Comparison of ENCODE assay signal across 26 mouse cellular contexts in the genomic region with DNA sequence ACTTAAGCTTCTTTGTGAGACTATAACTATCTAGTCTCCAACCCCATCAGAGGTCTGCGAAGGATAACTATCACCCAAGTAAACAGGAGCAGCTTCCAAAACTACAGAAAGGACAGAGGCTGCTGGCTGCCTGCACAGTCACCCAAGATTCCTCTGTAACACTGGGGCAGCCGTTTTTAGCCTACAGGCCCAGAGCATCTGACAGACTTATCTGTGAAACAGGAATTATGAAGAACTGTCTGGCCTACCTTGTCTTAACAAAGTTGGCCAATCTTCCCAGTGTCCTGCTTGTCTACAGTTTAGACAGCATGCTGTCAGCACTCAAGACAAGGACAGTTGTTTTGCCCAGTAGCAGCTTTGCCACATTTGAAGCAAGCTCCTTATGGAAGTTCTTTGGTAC. TPM values are rescaled to one million over a fixed set of nuclear protein-coding genes. Genes with fewer than 3 reads are reported as not detected.
DNase-seq lines count a peak whose midpoint lies in the region; ATAC-seq and TF ChIP-seq lines count a peak whose summit lies in the region.
"Had no signal": no experiment of that assay in that cellular context is flagged by ENCODE, and none has a peak within 500 bp of the region (broad histone marks: within the 10 kb centered on the region; RNA-seq: fewer than 3 reads in every experiment).

No protein-coding gene starts in this region.

- H3K36me3 ChIP-seq in heart, adult 2 months (ENCODE audit: control insufficient read depth, insufficient read depth, low read length), result no peaks in the 10 kb centered on the region
- no peaks in the 10 kb centered on the region for H3K36me3 ChIP-seq in liver, adult 2 months (ENCODE audit: control insufficient read depth, insufficient read depth, low read length)
- no peaks in the 10 kb centered on the region for H3K36me3 ChIP-seq in liver, postnatal 0 days (replicated peaks; ENCODE audit: insufficient read depth, low read length)
- H3K36me3 ChIP-seq: embryonic facial prominence, embryonic 15.5 days; forebrain, embryonic 10.5 days; heart, embryonic 15.5 days; hindbrain, embryonic 12.5 days had no signal

- DNase-seq in cerebellum, adult 2 months, result peak; percentile 1 to 16
- DNase-seq in cerebellum, postnatal 4 days (ENCODE audit: low spot score in 2 of 2), result no peak
- DNase-seq in heart, adult 2 months, result peak in 1 of 2 experiments; percentile 23
- DNase-seq in heart, postnatal 14 days, result no peak
- no peak for DNase-seq in liver, adult 2 months (ENCODE audit: extremely low read depth, low read depth, low spot score)
- DNase-seq in liver, postnatal 0 days, result no peak
- DNase-seq: adrenal gland, postnatal 10 days; embryo, embryonic 11 days; gastrocnemius, adult 2 months; gastrocnemius, postnatal 25 days had no signal

- H3K27ac ChIP-seq in cerebellum, adult 2 months (ENCODE audit: insufficient read depth, low read length), result no peak overlapping the region
- peak overlapping the region; percentile 32 for H3K27ac ChIP-seq in heart, adult 2 months
- 0 out of 2 replicates have a peak overlapping the region, but pooled peaks have one; percentile 20 for H3K27ac ChIP-seq in liver, adult 2 months (replicated peaks; ENCODE audit: insufficient read depth, low read depth, low read length)
- no peak overlapping the region for H3K27ac ChIP-seq in liver, postnatal 0 days (ENCODE audit: low read depth)
- H3K27ac ChIP-seq: embryonic facial prominence, embryonic 15.5 days; forebrain, embryonic 10.5 days; gastrocnemius, adult 2 months; heart, embryonic 15.5 days; hindbrain, embryonic 12.5 days had no signal

- H3K4me3 ChIP-seq in cerebellum, adult 2 months (replicated peaks; ENCODE audit: insufficient read depth, low read depth, low read length), result no peak overlapping the region
- no peak overlapping the region for H3K4me3 ChIP-seq in heart, adult 2 months
- H3K4me3 ChIP-seq in liver, adult 2 months (ENCODE audit: insufficient read depth, low read depth, low read length), result no peak overlapping the region
- no peak overlapping the region for H3K4me3 ChIP-seq in liver, postnatal 0 days (ENCODE audit: low read depth, low read length)
- H3K4me3 ChIP-seq: embryonic facial prominence, embryonic 15.5 days; erythroblast, embryonic 14.5 days; forebrain, embryonic 10.5 days; gastrocnemius, adult 2 months; heart, embryonic 15.5 days; hindbrain, embryonic 12.5 days had no signal

- no peak for TF ChIP-seq EP300 in heart, adult 2 months (IDR thresholded peaks at IDR 0.05; ENCODE audit: insufficient read depth, low read depth, low read length)
- no peak for TF ChIP-seq EP300 in liver, postnatal 0 days (IDR thresholded peaks at IDR 0.05; ENCODE audit: low read depth)

- H3K4me1 ChIP-seq in cerebellum, adult 2 months (ENCODE audit: control insufficient read depth, insufficient read depth, low read length), result peaks cover 39% of the 10 kb centered on the region
- H3K4me1 ChIP-seq in heart, adult 2 months (ENCODE audit: control insufficient read depth, insufficient read depth, low read length), result peaks cover 2% of the 10 kb centered on the region; the same call in 1 of the 2 replicates
- H3K4me1 ChIP-seq in liver, adult 2 months (ENCODE audit: control insufficient read depth, insufficient read depth, low read length), result peaks cover 9% of the 10 kb centered on the region
- peaks cover 5% of the 10 kb centered on the region; the same call in 1 of the 2 replicates for H3K4me1 ChIP-seq in liver, postnatal 0 days (ENCODE audit: insufficient read depth)
- H3K4me1 ChIP-seq: embryonic facial prominence, embryonic 15.5 days had no signal

- H3K9me3 ChIP-seq in liver, postnatal 0 days (ENCODE audit: low read length), result no peaks in the 10 kb centered on the region
- H3K9me3 ChIP-seq: embryonic facial prominence, embryonic 15.5 days; forebrain, embryonic 10.5 days; heart, embryonic 15.5 days; hindbrain, embryonic 12.5 days had no signal

- TF ChIP-seq CTCF in cerebellum, adult 2 months (IDR thresholded peaks at IDR 0.05; ENCODE audit: borderline replicate concordance, insufficient read depth, low read depth, low read length), result no peak
- TF ChIP-seq CTCF in heart, adult 2 months (IDR thresholded peaks at IDR 0.05), result no peak
- TF ChIP-seq CTCF in liver, adult 2 months (IDR thresholded peaks at IDR 0.05; ENCODE audit: low read depth, low read length), result no peak
- TF ChIP-seq CTCF in liver, postnatal 0 days (IDR thresholded peaks at IDR 0.05; ENCODE audit: low read depth), result no peak

- intact Hi-C loops in heart, adult 2 months (cut with DNase I), result no loop called here
- intact Hi-C loops in heart, postnatal 14 days (cut with DNase I), result no loop called here

- no peak for ATAC-seq in liver, postnatal 0 days
- ATAC-seq: forebrain, embryonic 14.5 days; hindbrain, embryonic 16.5 days; inflammation-experienced regulatory T-cells, adult 6 months had no signal

- no peaks in the 10 kb centered on the region for H3K79me2 ChIP-seq in heart, adult 2 months (replicated peaks; ENCODE audit: control insufficient read depth, insufficient read depth, low read length)
- no peaks in the 10 kb centered on the region for H3K79me2 ChIP-seq in liver, adult 2 months (ENCODE audit: control insufficient read depth, insufficient read depth, low read length)

- H3K4me2 ChIP-seq in liver, postnatal 0 days (ENCODE audit: low read depth, low read length), result no peak overlapping the region
- H3K4me2 ChIP-seq: embryonic facial prominence, embryonic 15.5 days; heart, embryonic 11.5 days; heart, embryonic 15.5 days; hindbrain, embryonic 12.5 days had no signal

- no peak for TF ChIP-seq POLR2A in cerebellum, adult 2 months (IDR thresholded peaks at IDR 0.05; ENCODE audit: borderline replicate concordance, insufficient read depth, low read length)
- TF ChIP-seq POLR2A in heart, adult 2 months (IDR thresholded peaks at IDR 0.05; ENCODE audit: insufficient read depth, low read depth, low read length), result no peak
- no peak for TF ChIP-seq POLR2A in liver, adult 2 months (IDR thresholded peaks at IDR 0.05; ENCODE audit: extremely low read depth, insufficient read depth, low read length)

- no peak overlapping the region for H3K9ac ChIP-seq in heart, adult 2 months (ENCODE audit: low read depth, low read length)
- H3K9ac ChIP-seq in liver, adult 2 months (ENCODE audit: low read depth, low read length), result no peak overlapping the region
- H3K9ac ChIP-seq in liver, postnatal 0 days (replicated peaks), result no peak overlapping the region
- H3K9ac ChIP-seq: embryonic facial prominence, embryonic 15.5 days; heart, embryonic 15.5 days; hindbrain, embryonic 12.5 days had no signal

- WGBS in cerebellum, adult 2 months, result 83% methylated on average over 2 of the region's 2 CpGs
- WGBS in heart, adult 2 months, result 39% methylated on average over 2 of the region's 2 CpGs
- 15% methylated on average over 2 of the region's 2 CpGs for WGBS in liver, adult 2 months
- WGBS in liver, postnatal 0 days (ENCODE audit: insufficient replicate concordance), result 56% methylated on average over 2 of the region's 2 CpGs

- no peaks in the 10 kb centered on the region for H3K27me3 ChIP-seq in cerebellum, adult 2 months (ENCODE audit: control insufficient read depth, insufficient read depth, low read length)
- no peaks in the 10 kb centered on the region for H3K27me3 ChIP-seq in heart, adult 2 months (ENCODE audit: control insufficient read depth, insufficient read depth, low read length)
- no peaks in the 10 kb centered on the region for H3K27me3 ChIP-seq in liver, adult 2 months (ENCODE audit: control insufficient read depth, insufficient read depth, low read length)
- no peaks in the 10 kb centered on the region for H3K27me3 ChIP-seq in liver, postnatal 0 days (ENCODE audit: insufficient read depth, low read length)
- H3K27me3 ChIP-seq: embryonic facial prominence, embryonic 15.5 days; heart, embryonic 15.5 days had no signal

RNA-seq across cellular contexts. Expression of a gene that starts 4.5 kb away (rescaled TPM):
- polyA plus RNA-seq in cerebellum, adult 2 months (2012; rRNA removed), result 0.13 and 0.15 TPM in 2 replicates
- total RNA-seq in heart, adult 2 months (2021), result under 1 TPM in 1 of 2 experiments, not detected in 1; 0.23 TPM
- polyA plus RNA-seq in heart, adult 2 months (2012; rRNA removed), result 0.20 TPM in 1 of 2 replicates, not detected in the other
- under 1 TPM; 0.14 to 0.15 TPM for total RNA-seq in heart, postnatal 14 days (2021)
- total RNA-seq in liver, adult 2 months (2014; rRNA removed), result not detected in 2 replicates
- polyA plus RNA-seq in liver, adult 2 months (2012; rRNA removed), result not detected in 2 replicates
- polyA plus RNA-seq in liver, postnatal 0 days (2015; fragmentation: Nextera tagmentation; extraction: Ambion mirVana), result not detected in 2 replicates
- total RNA-seq: adrenal gland, postnatal 10 days; adrenal gland, postnatal 4 days; common myeloid progenitor, adult 5-6 weeks; gastrocnemius, adult 2 months; gastrocnemius, postnatal 25 days; heart, postnatal 25 days; MEL had no signal
- polyA plus RNA-seq: brain, embryonic 14.5 days; C2C12; embryonic facial prominence, embryonic 11.5 days; erythroblast, embryonic 14.5 days; forebrain, embryonic 10.5 days; forebrain, embryonic 14.5 days; heart, embryonic 11.5 days; heart, embryonic 15.5 days; hindbrain, embryonic 16.5 days; inflammation-experienced regulatory T-cells, adult 6 months had no signal

Comparison
In these comparisons a context has a peak if more than half of its experiments do, and no peak if none do; other contexts are left out.
1. DNase-seq: peak in cerebellum, adult 2 months (2 of 2); none in cerebellum, postnatal 4 days (0 of 2), heart, postnatal 14 days (0 of 2), liver, adult 2 months (single experiment) and liver, postnatal 0 days (single experiment).
2. H3K27ac ChIP-seq: peak in heart, adult 2 months (single experiment) and liver, adult 2 months (single experiment); none in cerebellum, adult 2 months (single experiment) and liver, postnatal 0 days (single experiment).